Mouse (Mus musculus): ENCODE measurements around the gene Gpbp1l1.

Gpbp1l1 gene

DNA sequence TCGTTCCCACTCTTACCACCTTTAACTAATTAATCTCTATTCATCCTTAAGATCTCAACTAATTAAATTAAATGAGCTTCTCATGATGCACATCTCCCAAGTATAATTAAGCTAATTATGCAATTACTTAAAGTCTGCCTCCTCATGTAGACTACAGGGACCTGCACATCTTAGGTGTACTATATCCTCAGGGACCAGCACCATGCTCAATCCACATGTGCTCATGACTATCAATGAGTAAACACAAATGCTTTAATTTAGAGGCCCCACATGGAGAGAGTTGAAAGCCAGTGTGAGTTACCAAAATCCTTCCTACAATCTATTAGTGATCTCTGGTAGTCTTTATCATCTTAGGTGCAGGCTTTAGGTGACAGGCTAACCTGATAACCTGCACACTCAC is 77.7 kb downstream of the Gpbp1l1 start:
- in situ Hi-C loops (cut with MboI, MseI): no loop called here

DNA sequence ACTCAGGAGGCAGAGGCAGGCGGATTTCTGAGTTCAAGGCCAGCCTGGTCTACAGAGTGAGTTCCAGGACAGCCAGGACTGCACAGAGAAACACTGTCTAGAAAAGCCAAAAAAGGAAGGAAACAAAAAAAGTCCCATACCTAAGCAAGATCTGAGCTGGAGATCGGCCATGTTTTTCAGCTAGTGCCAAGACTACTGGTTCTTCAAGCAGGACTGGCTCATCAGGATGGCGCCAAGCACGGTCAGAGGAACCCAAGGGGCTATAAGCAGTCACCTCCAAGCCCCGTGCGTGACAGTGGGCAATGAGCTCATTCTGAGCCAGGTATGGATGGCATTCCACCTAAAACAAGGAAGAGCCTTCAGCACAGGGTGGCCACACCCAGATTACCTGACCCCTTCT is 81.4 kb downstream of the Gpbp1l1 start:
- in situ Hi-C loops (cut with MboI, MseI): no loop called here

DNA sequence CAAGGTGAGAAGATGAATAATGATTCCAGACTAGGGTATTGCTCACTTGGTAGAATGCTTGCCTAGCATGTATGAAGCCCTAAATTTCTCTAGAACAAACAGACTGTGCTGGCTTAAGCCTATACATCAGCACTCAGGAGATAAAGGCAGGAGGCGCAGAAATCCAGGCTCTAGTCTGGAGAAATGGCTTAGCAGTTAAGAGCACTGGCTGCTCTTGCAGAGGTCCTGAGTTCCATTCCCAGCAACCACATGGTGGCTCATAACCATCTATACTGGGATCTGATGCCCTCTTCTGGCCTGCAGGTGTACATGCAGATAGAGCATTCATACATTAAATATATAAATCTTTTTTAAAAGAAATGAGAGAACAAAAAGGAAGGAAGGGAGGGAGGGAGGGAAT is 84.6 kb downstream of the Gpbp1l1 start:
- in situ Hi-C loops (cut with MboI, MseI): no loop called here

Measured in regulatory T cell (primary cell).